Mouse (Mus musculus): ENCODE results near the gene Bex4. TPM values are rescaled to one million over a fixed set of nuclear protein-coding genes. Genes with fewer than 3 reads are reported as not detected.

Bex4 gene
- 0.48 and 1.1 TPM in 2 replicates for polyA plus RNA-seq (2012; rRNA removed)

GRCm38 (mm10) chrX:136138827-136139639 is at the start of gene Bex4:
Bex4 (plus strand) TSS chrX:136138996.

GRCm38 (mm10) chrX:136172118-136172551 is 33.3 kb downstream of the Bex4 start, which contains the start of gene Tceal8:
Tceal8 (minus strand) TSS chrX:136172342.

Other genes starting within 250 kb of the Bex4 start
- 1.7 and 2.3 TPM in 2 replicates for gene Arxes2, start 145.2 kb upstream of the Bex4 start, polyA plus RNA-seq (2012; rRNA removed)
- gene Arxes1, start 105.6 kb upstream of the Bex4 start, polyA plus RNA-seq (2012; rRNA removed) = 0.49 and 1.1 TPM in 2 replicates
- gene Bex2, start 70.8 kb upstream of the Bex4 start, polyA plus RNA-seq (2012; rRNA removed) = 2.3 and 3.1 TPM in 2 replicates
- gene Nxf3, start 53.7 kb upstream of the Bex4 start, polyA plus RNA-seq (2012; rRNA removed) = not detected in 2 replicates
- 0.91 and 2.5 TPM in 2 replicates for gene Tceal8, start 33.3 kb downstream of the Bex4 start, polyA plus RNA-seq (2012; rRNA removed)
- 0.12 TPM in 1 of 2 replicates, not detected in the other for gene Tceal5, start 64.9 kb downstream of the Bex4 start, polyA plus RNA-seq (2012; rRNA removed)
- gene Tceal7, start 75.8 kb downstream of the Bex4 start, polyA plus RNA-seq (2012; rRNA removed) = not detected in 2 replicates
- 3.5 and 3.6 TPM in 2 replicates for gene Bex1, start 76.5 kb downstream of the Bex4 start, polyA plus RNA-seq (2012; rRNA removed)
- gene Tceal9, start 106.1 kb downstream of the Bex4 start, polyA plus RNA-seq (2012; rRNA removed) = 5.2 and 6.5 TPM in 2 replicates
- 22.1 TPM in 2 replicates for gene Bex3, start 131.3 kb downstream of the Bex4 start, polyA plus RNA-seq (2012; rRNA removed)